ENCODE assay signal across 12 mouse cellular contexts in the genomic region with DNA sequence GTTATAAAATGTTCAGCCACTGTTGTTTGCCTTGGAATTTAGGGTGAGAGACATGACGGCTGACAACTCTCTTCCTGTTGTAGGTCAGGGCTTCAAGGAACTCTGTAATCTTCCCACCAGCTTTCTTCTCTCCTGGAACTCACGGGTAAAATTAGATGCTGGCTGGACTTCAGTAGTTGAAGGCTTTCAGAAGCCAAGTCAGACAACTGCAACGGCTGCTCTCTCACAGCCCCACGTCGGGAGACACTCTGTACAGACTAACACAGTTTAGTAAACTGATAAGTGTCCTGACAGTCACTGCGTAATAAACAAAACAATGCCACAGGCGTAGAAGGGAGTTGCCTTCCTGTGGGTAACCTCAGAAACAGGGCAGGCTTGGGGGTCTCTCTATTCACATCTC.
DNase-seq lines count a peak whose midpoint lies in the region; ATAC-seq lines count a peak whose summit lies in the region.
"Had no signal": no experiment of that assay in that cellular context is flagged by ENCODE, and none has a peak within 500 bp of the region (broad histone marks: within the 10 kb centered on the region; RNA-seq: fewer than 3 reads in every experiment).

No protein-coding gene starts in this region.

- H3K4me2 ChIP-seq in kidney, embryonic 15.5 days, result no peak overlapping the region
- peak overlapping the region; percentile 31; the same call in 1 of the 2 replicates for H3K4me2 ChIP-seq in heart, embryonic 16.5 days (ENCODE audit: low read depth, low read length)
- H3K4me2 ChIP-seq: forebrain, embryonic 15.5 days had no signal

- no peaks in the 10 kb centered on the region for H3K9me3 ChIP-seq in kidney, embryonic 15.5 days (replicated peaks)
- H3K9me3 ChIP-seq in embryonic facial prominence, embryonic 10.5 days, result no peaks in the 10 kb centered on the region
- H3K9me3 ChIP-seq in heart, embryonic 16.5 days (replicated peaks; ENCODE audit: control insufficient read depth, low read length), result no peaks in the 10 kb centered on the region
- H3K9me3 ChIP-seq: forebrain, embryonic 15.5 days had no signal

- ATAC-seq in kidney, embryonic 15.5 days (replicated peaks; ENCODE audit: low FRiP score), result no peak
- ATAC-seq in heart, embryonic 16.5 days (replicated peaks; ENCODE audit: extremely low read depth, insufficient read depth, low FRiP score), result no peak; the same call in 1 of the 2 replicates
- ATAC-seq: forebrain, embryonic 15.5 days; inflammation-experienced regulatory T-cells, adult 6 months had no signal

- no peaks in the 10 kb centered on the region for H3K36me3 ChIP-seq in kidney, embryonic 15.5 days
- no peaks in the 10 kb centered on the region for H3K36me3 ChIP-seq in embryonic facial prominence, embryonic 10.5 days (replicated peaks)
- H3K36me3 ChIP-seq in heart, embryonic 16.5 days (ENCODE audit: control insufficient read depth, insufficient read depth), result no peaks in the 10 kb centered on the region
- H3K36me3 ChIP-seq: forebrain, embryonic 15.5 days had no signal

- peak overlapping the region; percentile 73 for H3K27ac ChIP-seq in kidney, embryonic 15.5 days
- peak overlapping the region; percentile 62 for H3K27ac ChIP-seq in embryonic facial prominence, embryonic 10.5 days (replicated peaks)
- peak overlapping the region; percentile 39 for H3K27ac ChIP-seq in heart, embryonic 16.5 days (ENCODE audit: low read length)
- H3K27ac ChIP-seq: forebrain, embryonic 15.5 days had no signal

- WGBS in kidney, embryonic 15.5 days, result 28% methylated on average over 7 of the region's 7 CpGs
- 31% methylated on average over 7 of the region's 7 CpGs for WGBS in embryonic facial prominence, embryonic 10.5 days
- WGBS in heart, embryonic 16.5 days, result 15% methylated on average over 7 of the region's 7 CpGs

- DNase-seq in kidney, adult 8-10 months, result no peak
- DNase-seq in embryonic facial prominence, embryonic 10.5 days (ENCODE audit: low spot score), result peak; percentile 7
- DNase-seq in lung, postnatal 25 days (ENCODE audit: low spot score), result peak; percentile 61
- DNase-seq in cerebellum, adult 11 months, result no peak
- no peak for DNase-seq in right cerebral cortex, postnatal 36 days (ENCODE audit: low spot score in 2 of 2)
- DNase-seq in T-cell, adult 2 months (ENCODE audit: low spot score), result no peak
- DNase-seq: adrenal gland, adult 2 months; cerebellum, postnatal 36 days had no signal

- no peak overlapping the region for H3K4me3 ChIP-seq in kidney, embryonic 15.5 days (replicated peaks)
- H3K4me3 ChIP-seq in embryonic facial prominence, embryonic 10.5 days, result no peak overlapping the region
- no peak overlapping the region for H3K4me3 ChIP-seq in heart, embryonic 16.5 days (ENCODE audit: low read length)
- H3K4me3 ChIP-seq: forebrain, embryonic 15.5 days had no signal

- 0 out of 2 replicates have a peak, but pooled peaks cover 3% of the 10 kb centered on the region for H3K27me3 ChIP-seq in kidney, embryonic 15.5 days
- H3K27me3 ChIP-seq in embryonic facial prominence, embryonic 10.5 days (replicated peaks; ENCODE audit: low read depth, poor library complexity, severe bottlenecking), result peaks cover 67% of the 10 kb centered on the region
- 0 out of 2 replicates have a peak, but pooled peaks cover 4% of the 10 kb centered on the region for H3K27me3 ChIP-seq in heart, embryonic 16.5 days (ENCODE audit: control insufficient read depth, insufficient read depth, low read length)

- H3K9ac ChIP-seq in kidney, embryonic 15.5 days, result no peak overlapping the region
- no peak overlapping the region for H3K9ac ChIP-seq in heart, embryonic 16.5 days (ENCODE audit: low read length)
- H3K9ac ChIP-seq: forebrain, embryonic 15.5 days had no signal

- H3K4me1 ChIP-seq in kidney, embryonic 15.5 days, result peaks cover 36% of the 10 kb centered on the region
- H3K4me1 ChIP-seq in embryonic facial prominence, embryonic 10.5 days, result peaks cover 43% of the 10 kb centered on the region
- peaks cover 17% of the 10 kb centered on the region for H3K4me1 ChIP-seq in heart, embryonic 16.5 days (ENCODE audit: control insufficient read depth, insufficient read depth, low read length)

Comparison
In these comparisons a context has a peak if more than half of its experiments do, and no peak if none do; other contexts are left out.
1. DNase-seq: peak in embryonic facial prominence, embryonic 10.5 days (single experiment) and lung, postnatal 25 days (single experiment); none in kidney, adult 8-10 months (0 of 2), cerebellum, adult 11 months (single experiment), right cerebral cortex, postnatal 36 days (0 of 2) and T-cell, adult 2 months (single experiment).
2. Peak in every context shown above with its lines, with median percentiles within 50 percentile points of each other: H3K27ac ChIP-seq.